Mouse (Mus musculus) gonadal fat pad, adult 2 months (tissue): Measurements from ENCODE around the gene Prkd2. TPM values are rescaled to one million over a fixed set of nuclear protein-coding genes. Genes with fewer than 3 reads are reported as not detected.

Source experiments
- DNase-seq: peaks from one replicate; pipeline ENCODE4 v3.0.0-alpha.2; 2012; ENCODE audit warnings: low read depth
- polyA plus RNA-seq: library from polyadenylated mRNA; depleted of rRNA; stranded (reverse); fragments of >200 nt; gene quantifications from 2 replicates; pipeline ENCODE4 v1.2.3, GENCODE M21; 2012; rRNA removed

Gene Prkd2
- 30.5 and 36.0 TPM in 2 replicates for polyA plus RNA-seq

- no peak for DNase-seq
Observed at GRCm38 (mm10) chr7:16842645-16843063, at the start of gene Prkd2. Gene Prkd2 (plus strand): TSS chr7:16842902.

GRCm38 (mm10) chr7:16793010-16793725 lies 49.5 kb upstream of the Prkd2 start:
- no peak for DNase-seq

- DNase-seq: no peak
Observed at GRCm38 (mm10) chr7:16794886-16795285, 47.8 kb upstream of the Prkd2 start.

- DNase-seq: no peak
Observed at GRCm38 (mm10) chr7:16804409-16805028, 38.2 kb upstream of the Prkd2 start.

GRCm38 (mm10) chr7:16807936-16808335 lies 34.8 kb upstream of the Prkd2 start:
- DNase-seq: no peak

GRCm38 (mm10) chr7:16808647-16809046 lies 34.1 kb upstream of the Prkd2 start:
- DNase-seq: no peak

- DNase-seq: no peak
Observed at GRCm38 (mm10) chr7:16809739-16810138, 33.0 kb upstream of the Prkd2 start.

- no peak for DNase-seq
Observed at GRCm38 (mm10) chr7:16810399-16810919, 32.2 kb upstream of the Prkd2 start.

- DNase-seq: no peak
Observed at GRCm38 (mm10) chr7:16810920-16811648, 31.6 kb upstream of the Prkd2 start.

GRCm38 (mm10) chr7:16811649-16812070 lies 31.0 kb upstream of the Prkd2 start:
- no peak for DNase-seq

GRCm38 (mm10) chr7:16812505-16812904 lies 30.2 kb upstream of the Prkd2 start:
- no peak for DNase-seq

- no peak for DNase-seq
Observed at GRCm38 (mm10) chr7:16815351-16815941, 27.3 kb upstream of the Prkd2 start, which contains the start of gene Strn4. Gene Strn4 (plus strand): TSS chr7:16815889.

- no peak for DNase-seq
Observed at GRCm38 (mm10) chr7:16816078-16816474, 26.6 kb upstream of the Prkd2 start.

- DNase-seq: no peak
Observed at GRCm38 (mm10) chr7:16816475-16817122, 26.1 kb upstream of the Prkd2 start, which contains the start of gene Fkrp. Gene Fkrp (minus strand): TSS chr7:16816732.

- DNase-seq: no peak
Observed at GRCm38 (mm10) chr7:16817693-16818092, 25.0 kb upstream of the Prkd2 start.

GRCm38 (mm10) chr7:16819794-16820193 lies 22.9 kb upstream of the Prkd2 start:
- no peak for DNase-seq

GRCm38 (mm10) chr7:16820271-16820763 lies 22.4 kb upstream of the Prkd2 start:
- DNase-seq: no peak

GRCm38 (mm10) chr7:16821091-16821490 lies 21.6 kb upstream of the Prkd2 start:
- no peak for DNase-seq

GRCm38 (mm10) chr7:16821669-16822101 lies 21.0 kb upstream of the Prkd2 start:
- DNase-seq: peak; percentile 77

- no peak for DNase-seq
Observed at GRCm38 (mm10) chr7:16823734-16824133, 19.0 kb upstream of the Prkd2 start.

GRCm38 (mm10) chr7:16825785-16826184 lies 16.9 kb upstream of the Prkd2 start:
- DNase-seq: no peak
